Mouse (Mus musculus) embryonic facial prominence, embryonic 10.5 days (tissue): ENCODE results near the gene 2300009A05Rik. TPM values are rescaled to one million over a fixed set of nuclear protein-coding genes. Genes with fewer than 3 reads are reported as not detected.

Experiments used
- polyA plus RNA-seq: library from polyadenylated mRNA; unstranded; fragments of >200 nt; fragmentation: Nextera tagmentation; extraction: Ambion mirVana; gene quantifications from 2 replicates; pipeline ENCODE4 v1.2.1, GENCODE M21; 2016

The 2300009A05Rik gene
- polyA plus RNA-seq, 1 experiment from 2014 or later: 37.8 TPM

Other genes with a start within 250 kb of the 2300009A05Rik start
- gene Map2k5, start 21.3 kb downstream of the 2300009A05Rik start, polyA plus RNA-seq: 34.4 and 37.7 TPM in 2 replicates
- gene Iqch, start 203.2 kb upstream of the 2300009A05Rik start, polyA plus RNA-seq: 0.09 TPM in 1 of 2 replicates, not detected in the other
- 37.4 and 38.4 TPM in 2 replicates for gene Aagab, start 203.4 kb upstream of the 2300009A05Rik start, polyA plus RNA-seq